In genomic region chr4:155307591-155307990, GRCm38 (mm10) we compare ENCODE assay signal across 9 mouse cellular contexts. TPM values are rescaled to one million over a fixed set of nuclear protein-coding genes. Genes with fewer than 3 reads are reported as not detected.
DNase-seq lines count a peak whose midpoint lies in the region; ATAC-seq and TF ChIP-seq lines count a peak whose summit lies in the region.
"Had no signal": no experiment of that assay in that cellular context is flagged by ENCODE, and none has a peak within 500 bp of the region (broad histone marks: within the 10 kb centered on the region; RNA-seq: fewer than 3 reads in every experiment).

No protein-coding gene starts in this region.

- no peak for TF ChIP-seq EP300 in heart, postnatal 0 days (IDR thresholded peaks at IDR 0.05; ENCODE audit: low read depth)

- ATAC-seq in heart, postnatal 0 days (ENCODE audit: insufficient read depth, low read depth): no peak
- peak; percentile 53; the same call in 1 of the 2 replicates for ATAC-seq in embryonic facial prominence, embryonic 12.5 days (ENCODE audit: insufficient number of reproducible peaks, insufficient read depth, low FRiP score, low TSS enrichment)
- peak; percentile 44 for ATAC-seq in intestine, embryonic 15.5 days
- ATAC-seq in midbrain, embryonic 15.5 days (replicated peaks): 0 out of 2 replicates have a peak, but pooled peaks have one; percentile 25

- intact Hi-C loops in left cerebral cortex, postnatal 25 days (cut with DNase I): loop anchor here (5.0 kb wide), 1 partner anchor 90 kb away; the partner anchor contains the start of gene Gabrd

- peaks cover 15% of the 10 kb centered on the region; the same call in 1 of the 2 replicates for H3K27me3 ChIP-seq in heart, postnatal 0 days (ENCODE audit: control insufficient read depth, insufficient read depth, low read length)
- no peaks in the 10 kb centered on the region for H3K27me3 ChIP-seq in embryonic facial prominence, embryonic 12.5 days
- H3K27me3 ChIP-seq in intestine, embryonic 15.5 days (replicated peaks): no peaks in the 10 kb centered on the region
- no peaks in the 10 kb centered on the region for H3K27me3 ChIP-seq in midbrain, embryonic 15.5 days (replicated peaks)

- no peak overlapping the region for H3K4me3 ChIP-seq in heart, postnatal 0 days (ENCODE audit: low read depth, low read length)
- no peak overlapping the region for H3K4me3 ChIP-seq in embryonic facial prominence, embryonic 12.5 days
- H3K4me3 ChIP-seq in intestine, embryonic 15.5 days (replicated peaks): no peak overlapping the region; the same call in 1 of the 2 replicates
- no peak overlapping the region for H3K4me3 ChIP-seq in midbrain, embryonic 15.5 days

- no peak overlapping the region for H3K9ac ChIP-seq in heart, postnatal 0 days (replicated peaks; ENCODE audit: low read depth, low read length)
- H3K9ac ChIP-seq in embryonic facial prominence, embryonic 12.5 days: no peak overlapping the region
- H3K9ac ChIP-seq in intestine, embryonic 15.5 days: peak overlapping the region; percentile 43
- peak overlapping the region; percentile 35 for H3K9ac ChIP-seq in midbrain, embryonic 15.5 days

- no peak overlapping the region for H3K27ac ChIP-seq in heart, postnatal 0 days (ENCODE audit: low read depth)
- peak overlapping the region; percentile 17; the same call in 1 of the 2 replicates for H3K27ac ChIP-seq in embryonic facial prominence, embryonic 12.5 days
- H3K27ac ChIP-seq in intestine, embryonic 15.5 days: no peak overlapping the region
- peak overlapping the region; percentile 72 for H3K27ac ChIP-seq in midbrain, embryonic 15.5 days

- 64% methylated on average over 5 of the region's 5 CpGs for WGBS in heart, postnatal 0 days
- WGBS in embryonic facial prominence, embryonic 12.5 days: 73% methylated on average over 5 of the region's 5 CpGs
- WGBS in intestine, embryonic 15.5 days: 71% methylated on average over 5 of the region's 5 CpGs
- 84% methylated on average over 5 of the region's 5 CpGs for WGBS in midbrain, embryonic 15.5 days

- H3K9me3 ChIP-seq in heart, postnatal 0 days (replicated peaks; ENCODE audit: control insufficient read depth, low read length): no peaks in the 10 kb centered on the region
- no peaks in the 10 kb centered on the region for H3K9me3 ChIP-seq in embryonic facial prominence, embryonic 12.5 days
- no peaks in the 10 kb centered on the region for H3K9me3 ChIP-seq in intestine, embryonic 15.5 days
- no peaks in the 10 kb centered on the region for H3K9me3 ChIP-seq in midbrain, embryonic 15.5 days

- peaks cover 5% of the 10 kb centered on the region; the same call in 1 of the 2 replicates for H3K4me1 ChIP-seq in heart, postnatal 0 days (ENCODE audit: control insufficient read depth, insufficient read depth)
- peaks cover 24% of the 10 kb centered on the region; the same call in 1 of the 2 replicates for H3K4me1 ChIP-seq in embryonic facial prominence, embryonic 12.5 days
- H3K4me1 ChIP-seq in intestine, embryonic 15.5 days (replicated peaks): peaks cover 12% of the 10 kb centered on the region
- H3K4me1 ChIP-seq in midbrain, embryonic 15.5 days: peaks cover 44% of the 10 kb centered on the region

- no peaks in the 10 kb centered on the region for H3K36me3 ChIP-seq in heart, postnatal 0 days (replicated peaks; ENCODE audit: control insufficient read depth, insufficient read depth, low read length)
- H3K36me3 ChIP-seq in embryonic facial prominence, embryonic 12.5 days: no peaks in the 10 kb centered on the region
- no peaks in the 10 kb centered on the region for H3K36me3 ChIP-seq in intestine, embryonic 15.5 days
- no peaks in the 10 kb centered on the region for H3K36me3 ChIP-seq in midbrain, embryonic 15.5 days (replicated peaks)

- H3K4me2 ChIP-seq in heart, postnatal 0 days (ENCODE audit: low read depth, low read length): peak overlapping the region; percentile 16; the same call in 1 of the 2 replicates
- H3K4me2 ChIP-seq in embryonic facial prominence, embryonic 12.5 days (replicated peaks): peak overlapping the region; percentile 30
- peak overlapping the region; percentile 49 for H3K4me2 ChIP-seq in intestine, embryonic 15.5 days (replicated peaks)
- peak overlapping the region; percentile 40 for H3K4me2 ChIP-seq in midbrain, embryonic 15.5 days

- no peak for TF ChIP-seq CTCF in heart, postnatal 0 days (IDR thresholded peaks at IDR 0.05; ENCODE audit: low read depth)

- no peak for DNase-seq in heart, postnatal 0 days (ENCODE audit: low spot score)
- DNase-seq in heart, adult 8-10 months (ENCODE audit: low spot score): no peak
- no peak for DNase-seq in left cerebral cortex, postnatal 25 days (ENCODE audit: low spot score in 2 of 2)
- DNase-seq in spleen, postnatal 4 days (ENCODE audit: low spot score in 2 of 2): no peak
- DNase-seq in adrenal gland, adult 18-20 months (ENCODE audit: low spot score in 2 of 2): no peak

RNA-seq across cellular contexts. Expression of gene Prkcz, which starts 53.6 kb away (rescaled TPM):
- 4.6 and 4.8 TPM in 2 replicates for total RNA-seq in heart, postnatal 0 days (2014; rRNA removed; ENCODE audit: low replicate concordance)
- polyA plus RNA-seq in heart, postnatal 0 days (2015; fragmentation: Nextera tagmentation; extraction: Ambion mirVana): 2.7 and 3.6 TPM in 2 replicates
- 1 to 10 TPM; 4.1 to 7.8 (median 5.5) TPM for total RNA-seq in heart, adult 8-10 months (2022)
- 11.0 and 12.2 TPM in 2 replicates for polyA plus RNA-seq in embryonic facial prominence, embryonic 12.5 days (2016; fragmentation: Nextera tagmentation; extraction: Ambion mirVana)
- polyA plus RNA-seq in intestine, embryonic 15.5 days (2015; fragmentation: Nextera tagmentation; extraction: Ambion mirVana): 24.8 and 27.1 TPM in 2 replicates
- polyA plus RNA-seq in midbrain, embryonic 15.5 days (2015; fragmentation: Nextera tagmentation; extraction: Ambion mirVana): 86.9 and 95.6 TPM in 2 replicates
- total RNA-seq in left cerebral cortex, postnatal 25 days (2021): 100 to 1,000 TPM; 218 to 220 TPM
- total RNA-seq in adrenal gland, adult 18-20 months (2021): 1 to 10 TPM; 5.5 to 7.6 TPM
- total RNA-seq: hematopoietic stem cell, adult 5-6 weeks had no signal

RNA-seq across cellular contexts. Expression of gene Faap20, which starts 58.0 kb away (rescaled TPM):
- total RNA-seq in heart, postnatal 0 days (2014; rRNA removed; ENCODE audit: low replicate concordance): 45.8 and 69.2 TPM in 2 replicates
- 48.1 and 51.0 TPM in 2 replicates for polyA plus RNA-seq in heart, postnatal 0 days (2015; fragmentation: Nextera tagmentation; extraction: Ambion mirVana)
- total RNA-seq in heart, adult 8-10 months (2022): 10 to 100 TPM; 12.4 to 17.8 (median 15.9) TPM
- 85.1 and 87.4 TPM in 2 replicates for polyA plus RNA-seq in embryonic facial prominence, embryonic 12.5 days (2016; fragmentation: Nextera tagmentation; extraction: Ambion mirVana)
- polyA plus RNA-seq in intestine, embryonic 15.5 days (2015; fragmentation: Nextera tagmentation; extraction: Ambion mirVana): 64.1 and 74.9 TPM in 2 replicates
- polyA plus RNA-seq in midbrain, embryonic 15.5 days (2015; fragmentation: Nextera tagmentation; extraction: Ambion mirVana): 78.5 and 87.4 TPM in 2 replicates
- 10 to 100 TPM; 24.2 to 27.3 TPM for total RNA-seq in left cerebral cortex, postnatal 25 days (2021)
- 10 to 100 TPM; 46.6 to 54.5 TPM for total RNA-seq in adrenal gland, adult 18-20 months (2021)

Comparison
In these comparisons a context has a peak if more than half of its experiments do, and no peak if none do; other contexts are left out.
1. H3K27ac ChIP-seq: peak in embryonic facial prominence, embryonic 12.5 days (single experiment) and midbrain, embryonic 15.5 days (single experiment); none in heart, postnatal 0 days (single experiment) and intestine, embryonic 15.5 days (single experiment).
2. H3K9ac ChIP-seq: peak in intestine, embryonic 15.5 days (single experiment) and midbrain, embryonic 15.5 days (single experiment); none in heart, postnatal 0 days (single experiment) and embryonic facial prominence, embryonic 12.5 days (single experiment).
3. RNA of gene Prkcz, which starts 53.6 kb away (total RNA-seq): 218 to 220 TPM in left cerebral cortex, postnatal 25 days; 5.5 to 7.6 TPM in adrenal gland, adult 18-20 months, 4.1 to 7.8 TPM in heart, adult 8-10 months and 4.6 to 4.8 TPM in heart, postnatal 0 days; every median in the first group is over 10 times any median in the second.
4. Peak in every context shown above with its lines, with median percentiles within 50 percentile points of each other: H3K4me2 ChIP-seq.